Mouse (Mus musculus) kidney, postnatal 36 days (tissue): ENCODE measurements around the gene Hdac4.

Source experiments
- DNase-seq, 2 experiments: peaks; one replicate each; pipeline ENCODE4 v3.0.0; 2021 to 2022; ENCODE audit warnings: mixed read lengths in 2 of 2

Gene Hdac4

DNA sequence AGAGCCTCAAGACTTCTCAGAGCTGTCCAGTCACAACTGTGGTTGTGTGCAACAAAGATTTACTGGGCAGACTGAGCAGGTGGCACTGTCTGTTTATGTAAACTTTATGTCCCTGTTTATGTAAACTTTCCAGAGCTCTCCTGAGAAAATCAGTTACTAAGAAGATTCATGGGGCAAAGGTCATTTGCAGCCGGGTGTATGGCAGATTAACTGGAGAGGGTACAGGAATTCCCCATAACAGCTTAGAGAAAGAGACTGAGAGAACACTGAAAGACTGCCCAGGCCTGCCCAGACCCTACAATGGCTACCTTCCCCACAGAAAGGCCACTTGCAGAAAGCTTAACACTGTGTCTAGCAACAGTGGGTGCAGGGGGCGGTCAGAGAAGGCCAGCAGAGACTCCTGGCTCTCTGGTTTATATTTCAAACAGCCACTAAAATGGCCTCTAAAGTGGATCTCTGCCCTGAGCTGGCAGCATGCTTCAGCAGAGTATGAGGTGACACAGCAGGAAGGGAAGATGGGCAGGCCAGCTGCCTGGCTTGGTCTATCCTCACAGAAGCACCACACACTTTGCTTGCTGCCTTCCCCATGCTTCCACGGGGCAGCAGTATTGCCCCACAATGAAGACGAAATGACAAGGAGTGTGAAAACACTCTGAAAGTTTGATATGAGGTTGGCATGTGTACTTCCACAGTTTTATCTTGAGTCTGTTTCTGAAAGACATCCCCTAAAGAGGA lies 179.4 kb downstream of the Hdac4 start:
- DNase-seq: peak; percentile 40 to 59

DNA sequence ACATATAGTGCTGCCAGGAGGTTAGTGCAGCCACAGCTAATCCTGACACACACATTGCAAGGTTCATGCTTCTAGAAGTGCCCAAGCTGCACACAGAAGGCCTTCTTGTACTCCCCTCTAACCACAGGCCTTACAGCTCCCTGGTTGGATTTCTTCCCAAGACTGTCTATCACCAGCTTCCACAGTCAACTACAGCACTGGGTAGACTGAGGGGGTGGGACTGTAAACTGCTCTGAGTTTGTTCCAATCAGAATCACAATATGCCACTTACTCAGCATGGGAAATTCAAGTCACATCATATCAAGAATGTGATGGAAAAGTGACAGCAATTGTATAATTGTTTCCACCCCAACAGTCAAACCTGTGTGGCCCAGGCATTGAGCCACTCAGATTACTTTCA lies 180.2 kb downstream of the Hdac4 start:
- no peak for DNase-seq

DNA sequence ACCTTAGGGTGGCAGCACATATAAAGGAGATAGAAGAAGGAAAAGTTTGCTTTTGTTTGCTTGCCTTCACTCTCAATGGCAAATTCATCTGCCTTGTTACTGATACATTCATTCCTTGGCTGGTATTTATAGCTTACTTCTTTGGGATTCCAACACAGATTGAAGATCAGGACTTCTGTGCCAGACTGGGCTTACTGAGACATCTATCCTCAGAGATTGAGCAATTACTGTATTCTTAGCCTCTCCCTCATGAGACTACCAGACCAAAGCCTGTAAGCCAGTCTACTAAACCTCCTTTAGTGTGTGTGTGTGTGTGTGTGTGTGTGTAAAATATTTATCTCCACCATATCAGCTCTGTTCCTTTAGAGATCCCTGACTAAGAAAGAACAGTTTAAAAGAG lies 181.0 kb downstream of the Hdac4 start:
- no peak for DNase-seq

DNA sequence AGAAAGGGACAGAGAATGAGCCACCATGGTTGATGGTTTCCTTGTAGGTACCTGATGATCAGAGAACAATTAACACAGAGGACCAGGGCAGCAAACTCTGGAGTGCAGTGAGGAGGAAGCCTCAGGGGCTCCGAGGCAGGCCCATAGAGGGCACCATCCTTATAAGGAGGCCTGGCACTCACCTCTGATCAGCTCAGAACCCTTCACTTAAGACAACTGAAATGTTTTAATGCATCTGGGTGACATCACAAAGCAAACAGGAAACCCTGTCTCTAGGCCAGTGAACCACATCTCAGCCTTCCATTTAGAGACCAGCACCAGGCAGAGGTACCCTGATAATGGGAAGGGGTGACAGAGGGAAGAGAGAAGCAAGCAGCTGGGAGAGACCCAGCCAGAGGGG lies 188.8 kb downstream of the Hdac4 start:
- DNase-seq: no peak

DNA sequence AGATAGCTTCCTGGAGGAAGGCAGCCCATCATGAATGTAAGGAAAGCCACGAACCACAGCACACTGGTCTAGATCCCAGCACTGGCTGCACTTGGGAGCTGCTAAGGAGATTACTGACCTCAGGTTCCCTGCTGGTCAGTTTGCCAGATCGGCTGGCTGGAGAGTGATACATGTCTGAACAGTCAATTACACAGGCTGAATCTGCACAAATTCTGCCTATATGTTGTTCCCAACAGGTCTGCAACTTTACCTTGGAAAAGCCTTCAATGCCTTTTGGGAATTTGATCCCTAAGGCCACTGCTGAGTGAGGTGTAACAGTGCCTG lies 189.9 kb downstream of the Hdac4 start:
- DNase-seq: peak in 1 of 2 experiments; percentile 19

DNA sequence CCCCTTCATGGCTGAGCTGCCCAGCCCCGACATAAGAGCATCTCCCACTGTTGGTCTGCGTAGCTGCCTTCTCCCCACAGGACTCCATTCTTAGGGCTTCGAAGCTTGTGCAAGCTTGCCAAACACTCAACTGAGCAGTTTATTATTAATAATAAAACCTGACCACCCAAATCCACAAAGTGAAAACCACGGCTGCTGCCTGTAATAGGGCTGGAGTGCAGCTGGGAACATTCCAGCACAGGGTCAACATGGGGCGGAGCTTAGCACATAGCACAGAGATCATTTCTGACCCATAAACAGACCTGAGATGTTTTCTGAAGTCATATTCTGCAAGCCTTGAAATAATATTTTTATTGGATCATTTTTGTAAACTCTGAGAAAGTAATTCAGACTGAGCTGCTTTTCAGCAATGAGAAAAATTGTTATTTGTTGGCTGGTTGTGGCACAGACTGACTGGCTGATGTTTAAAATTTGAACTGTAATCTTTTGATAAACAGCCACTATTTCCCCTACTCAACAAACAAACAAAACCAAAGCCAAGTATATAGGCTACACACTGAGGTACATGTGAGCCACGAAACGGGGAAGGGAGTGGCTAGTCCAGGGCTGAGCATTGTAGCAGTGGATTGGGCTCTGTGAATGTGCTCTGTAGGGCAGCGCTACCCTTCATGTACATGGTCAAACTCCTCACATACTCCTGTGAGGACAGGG lies 190.4 kb downstream of the Hdac4 start:
- peak; percentile 71 to 79 for DNase-seq

DNA sequence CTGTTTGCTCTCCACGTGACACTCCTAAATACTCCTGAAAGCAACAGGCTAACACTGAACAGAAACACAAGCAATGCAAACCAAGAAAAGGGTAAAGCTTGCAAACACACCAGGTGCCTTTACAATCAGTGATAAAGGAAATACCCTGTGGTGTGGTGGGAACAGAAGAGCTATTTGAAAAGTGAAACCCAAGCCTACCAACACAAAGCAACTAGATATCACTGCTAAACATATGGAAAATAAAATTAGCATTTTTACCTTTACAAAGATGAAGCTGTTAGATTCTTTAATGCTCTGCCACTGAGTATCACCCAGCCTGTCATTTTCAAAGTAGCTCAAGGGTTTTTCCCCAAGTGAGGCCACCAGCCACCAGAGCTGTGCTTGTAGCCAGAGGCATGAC lies 191.4 kb downstream of the Hdac4 start:
- DNase-seq: no peak

DNA sequence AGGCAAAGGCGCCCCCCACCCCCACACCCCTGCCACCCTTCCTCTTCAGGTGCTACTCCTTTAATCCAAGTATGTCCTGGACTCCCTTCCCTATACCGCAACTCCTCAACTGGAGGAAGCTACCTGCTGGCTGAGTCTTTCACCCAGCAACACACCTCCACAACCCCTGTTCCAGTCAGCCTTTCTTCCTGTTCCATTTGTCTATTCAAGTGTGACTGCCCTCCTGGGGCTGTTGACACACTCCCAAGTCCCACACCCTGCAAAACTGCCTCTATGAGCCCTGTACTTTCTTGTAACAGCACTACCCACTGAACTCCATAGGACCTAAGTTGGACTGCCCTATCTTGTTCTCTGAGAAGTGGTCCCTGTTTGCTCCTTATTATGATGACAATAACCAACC lies 195.3 kb downstream of the Hdac4 start:
- peak; percentile 29 to 39 for DNase-seq

DNA sequence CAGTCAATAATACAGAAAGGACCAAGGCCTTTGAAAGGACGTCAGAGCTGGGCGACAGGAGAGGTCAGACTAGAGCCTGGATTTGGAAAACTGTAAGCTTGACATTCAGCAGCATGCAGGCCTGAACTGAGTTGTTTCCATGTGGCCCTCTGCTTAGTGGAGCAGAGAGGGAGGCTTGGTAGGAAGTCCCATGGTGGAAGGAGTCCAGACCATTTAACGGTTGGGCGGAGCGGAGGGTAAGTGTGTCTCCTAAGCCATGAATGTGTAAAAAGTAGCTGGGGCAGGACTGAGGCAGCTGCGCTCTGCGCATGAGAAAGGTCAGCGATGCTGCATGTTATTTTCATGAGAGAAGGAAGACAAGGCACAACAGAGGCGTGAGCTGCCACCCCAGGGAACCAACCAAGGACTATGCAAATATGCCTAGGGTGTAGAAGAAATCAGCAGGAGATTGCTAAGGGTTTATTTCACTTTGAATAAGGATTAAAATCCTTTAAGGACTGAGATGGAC lies 201.8 kb downstream of the Hdac4 start:
- DNase-seq: peak; percentile 57 to 68

DNA sequence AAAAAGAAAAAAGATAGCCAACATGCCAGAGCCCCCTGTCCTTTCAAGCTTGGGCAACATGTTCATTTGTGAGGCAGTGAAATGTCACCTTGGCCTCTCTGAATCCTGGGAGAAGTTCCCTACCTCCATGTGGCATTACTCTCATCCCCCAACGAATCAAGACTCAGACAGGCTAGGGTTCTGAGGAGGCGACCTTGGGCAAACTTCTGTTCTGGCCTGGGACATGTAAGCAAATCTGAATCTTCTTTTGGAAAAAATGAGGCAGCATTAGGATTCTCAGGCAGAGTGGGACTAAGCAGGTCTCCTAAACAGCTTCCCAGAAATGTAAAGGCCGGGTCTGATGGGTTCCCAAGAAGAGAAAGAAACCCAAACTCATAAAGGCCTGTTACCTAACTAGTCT lies 202.8 kb downstream of the Hdac4 start:
- no peak for DNase-seq

DNA sequence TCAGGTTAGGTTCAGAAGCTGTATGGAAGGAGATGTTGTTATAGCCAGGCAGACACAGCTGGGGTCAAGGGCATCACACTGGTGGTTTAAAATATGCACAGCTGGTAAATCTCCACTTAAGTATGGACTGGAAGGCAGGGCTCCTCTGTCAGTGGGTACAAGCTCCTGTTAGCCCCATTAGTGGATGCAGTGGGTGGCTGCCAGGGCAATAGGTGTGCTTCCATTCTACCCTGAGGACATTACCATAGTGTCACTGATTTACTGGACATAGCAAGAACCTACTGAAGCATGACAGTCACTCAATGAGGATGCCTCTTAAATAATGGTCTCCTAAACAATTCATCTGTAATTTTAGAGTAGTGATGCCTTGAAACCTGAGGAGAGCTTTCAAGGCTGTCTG lies 203.9 kb downstream of the Hdac4 start:
- peak; percentile 43 to 49 for DNase-seq

DNA sequence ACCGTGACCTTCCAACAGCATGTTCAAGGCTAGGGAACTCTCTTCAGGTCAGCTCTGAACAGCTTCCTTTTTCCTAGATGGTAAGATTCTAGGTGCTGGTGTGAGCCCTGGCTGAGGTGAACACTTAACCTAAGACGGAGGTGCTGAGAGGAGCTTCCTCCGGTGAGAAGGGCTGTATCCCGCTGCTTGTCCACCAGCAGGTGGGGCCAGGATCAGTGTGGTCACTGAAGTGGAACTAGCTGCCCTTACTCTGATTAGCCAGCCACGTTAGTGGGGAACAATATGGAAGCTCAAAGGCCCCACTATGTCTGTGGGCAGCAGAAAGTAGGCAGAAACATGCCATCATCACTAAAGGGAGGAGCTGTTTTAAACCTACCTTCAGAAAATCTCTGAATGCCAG lies 204.6 kb downstream of the Hdac4 start:
- DNase-seq: peak; percentile 50 to 71

DNA sequence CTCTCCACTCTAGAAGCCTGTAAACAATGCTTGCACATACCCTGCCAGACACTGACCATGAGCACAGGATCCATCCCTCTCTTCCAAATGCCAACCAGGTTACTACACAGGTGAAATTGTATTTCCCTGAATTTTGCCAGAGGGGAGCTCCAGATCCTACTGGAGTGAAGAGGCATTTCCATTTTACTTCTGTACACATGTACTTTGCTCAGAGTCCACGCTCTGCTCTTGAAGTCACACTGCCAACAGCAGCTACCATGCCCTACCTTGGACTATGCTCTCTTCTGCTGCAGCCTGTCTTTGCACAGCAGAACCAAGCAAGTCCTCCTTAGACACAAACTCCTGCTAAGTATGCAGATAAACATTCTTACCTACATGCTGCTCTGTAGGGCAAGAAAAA lies 206.6 kb downstream of the Hdac4 start:
- DNase-seq: peak; percentile 60 to 76

DNA sequence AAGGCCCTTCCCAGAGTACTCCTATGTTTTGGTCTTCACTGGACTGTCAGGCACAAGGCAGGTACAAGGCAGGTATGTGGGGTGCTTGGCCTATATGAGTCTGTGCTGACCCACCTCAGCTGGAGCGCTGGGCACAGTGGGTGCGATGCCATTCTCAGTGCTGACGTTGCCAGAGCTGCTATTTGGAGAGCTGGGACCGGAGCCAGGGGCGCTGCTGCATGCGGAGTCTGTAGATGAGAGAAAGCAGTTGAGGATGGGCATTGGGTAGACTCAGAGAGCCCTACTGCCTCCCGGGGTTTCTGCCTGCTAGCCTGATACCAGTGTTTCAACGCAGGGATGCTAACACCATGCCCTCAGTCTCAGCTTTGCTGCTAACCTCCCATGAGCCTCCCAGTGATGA lies 208.1 kb downstream of the Hdac4 start:
- DNase-seq: no peak

DNA sequence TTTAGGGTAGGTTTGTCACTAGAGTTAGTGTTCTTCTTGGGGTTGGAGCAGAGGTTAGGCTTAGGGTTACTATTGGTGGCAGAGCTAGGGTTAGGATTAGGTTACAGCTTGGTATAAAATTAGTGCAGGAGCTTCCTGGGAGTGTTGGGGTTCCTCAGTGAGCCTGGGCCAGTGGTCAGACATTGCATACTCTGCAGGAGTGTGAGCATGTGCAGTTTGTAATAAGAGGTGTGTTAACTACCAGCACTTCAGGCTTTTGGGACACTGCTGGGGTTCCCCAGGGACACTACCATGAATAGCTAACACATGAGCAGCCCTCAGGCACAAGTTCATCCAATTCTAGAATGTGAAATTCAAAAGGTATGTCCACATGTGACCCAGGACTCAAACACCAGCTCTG lies 209.7 kb downstream of the Hdac4 start:
- no peak for DNase-seq

DNA sequence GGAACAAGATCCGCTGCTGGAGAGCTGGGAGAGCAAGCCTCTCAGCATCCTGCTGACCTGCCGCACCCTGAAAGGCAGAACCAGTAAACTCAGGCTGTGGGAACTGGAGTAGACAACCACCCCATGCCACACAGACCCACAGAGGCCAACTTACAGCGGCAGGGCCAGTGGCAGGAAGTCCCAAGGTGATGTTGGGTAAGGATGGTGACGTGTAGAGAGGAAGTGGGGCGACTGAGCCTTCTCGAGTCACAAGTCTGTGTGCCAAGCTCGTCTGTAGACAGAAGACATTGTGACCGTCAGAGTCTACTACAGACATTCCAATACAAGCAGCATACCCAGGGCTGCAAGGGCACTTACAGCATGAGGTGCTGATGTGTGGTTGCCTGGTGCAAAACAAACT lies 211.0 kb downstream of the Hdac4 start:
- DNase-seq: no peak

DNA sequence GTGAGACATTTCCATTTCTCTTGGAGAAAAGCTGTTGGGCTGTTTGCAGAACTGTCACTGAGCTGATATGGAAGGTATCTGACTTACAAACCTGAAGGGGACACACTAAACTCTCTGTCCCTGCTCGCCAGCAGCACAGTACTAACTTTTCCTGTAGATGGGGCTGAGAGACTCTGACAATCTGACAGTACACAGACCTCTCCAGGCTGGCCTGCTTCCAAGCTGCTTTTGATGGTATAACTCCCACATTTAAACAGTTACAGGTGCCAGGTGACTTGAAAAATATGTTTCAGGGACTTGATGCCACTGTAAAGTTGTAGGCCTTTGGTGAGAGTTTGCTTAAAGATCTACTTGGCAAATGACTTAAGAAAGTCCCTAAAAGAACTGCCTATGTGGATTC lies 214.1 kb downstream of the Hdac4 start:
- DNase-seq: peak in 1 of 2 experiments; percentile 36

DNA sequence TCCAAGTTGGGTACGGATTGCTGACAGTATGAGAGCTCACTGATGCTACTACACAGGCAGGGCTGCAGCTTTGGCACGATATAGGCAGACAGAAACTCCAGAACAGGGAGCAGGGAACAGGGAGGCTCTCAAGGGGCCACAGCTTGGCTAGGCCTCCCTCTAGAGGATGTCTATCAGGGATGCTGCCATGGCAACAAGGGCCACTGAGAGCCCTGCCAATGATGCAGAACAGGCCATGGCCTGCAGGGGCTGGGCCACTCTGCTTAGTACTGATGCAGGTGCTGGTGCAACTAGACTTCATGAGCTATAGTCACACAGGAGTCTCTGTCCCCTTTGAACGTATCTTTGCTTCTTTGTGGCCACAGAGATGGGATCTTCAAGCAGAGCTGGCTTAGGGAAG lies 217.1 kb downstream of the Hdac4 start:
- DNase-seq: no peak

DNA sequence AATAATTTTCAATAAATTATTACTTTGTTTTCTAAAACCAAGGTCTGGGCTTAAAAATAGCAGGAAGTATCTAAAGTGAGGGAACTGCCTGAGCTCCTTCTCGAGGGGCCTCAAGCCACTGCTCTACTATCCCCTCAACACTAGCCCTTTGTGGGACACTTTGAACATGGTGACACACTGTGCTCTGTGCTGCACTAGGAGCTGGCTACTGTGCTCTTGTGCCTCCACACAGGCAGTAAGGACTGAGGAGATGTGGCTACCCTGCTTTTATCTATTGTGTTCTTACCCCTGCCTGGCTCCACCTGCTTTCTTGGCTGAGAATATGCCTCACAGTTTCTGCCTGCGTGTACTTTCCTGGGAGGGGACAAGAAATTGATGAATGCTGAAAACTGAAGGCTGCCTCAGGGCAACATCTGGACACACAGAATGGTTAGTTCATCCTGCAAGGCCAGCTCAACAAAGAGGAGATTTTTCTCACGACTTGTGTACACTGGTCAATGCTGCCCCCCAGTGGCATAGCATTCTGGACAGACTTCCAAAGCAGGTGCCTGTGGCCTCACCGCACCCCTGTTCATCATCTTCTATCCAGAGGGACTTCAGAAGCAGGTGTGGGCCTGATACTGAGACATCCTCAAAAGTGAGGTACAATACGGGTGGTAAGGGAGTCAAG lies 226.7 kb downstream of the Hdac4 start:
- DNase-seq: peak; percentile 49 to 86

DNA sequence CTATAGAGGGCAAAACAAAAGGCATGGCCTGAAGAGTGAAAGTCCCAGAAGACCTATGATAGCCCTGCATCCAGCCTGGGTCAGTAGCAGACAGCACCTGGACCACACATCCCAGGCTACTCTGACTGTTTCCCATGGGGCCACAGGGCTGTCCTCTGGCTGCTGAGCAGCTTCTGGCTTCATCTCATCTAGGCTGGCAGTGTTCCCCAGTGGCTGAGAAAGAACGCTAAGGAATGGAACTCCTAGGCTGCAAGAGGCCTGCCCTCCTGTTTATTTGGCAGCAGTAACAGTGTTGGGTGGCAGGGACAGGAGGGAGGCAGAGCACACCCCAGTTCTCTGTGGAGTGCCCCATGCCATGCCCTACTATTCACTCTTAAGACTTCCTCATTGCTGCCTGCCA lies 228.5 kb downstream of the Hdac4 start:
- DNase-seq: no peak

DNA sequence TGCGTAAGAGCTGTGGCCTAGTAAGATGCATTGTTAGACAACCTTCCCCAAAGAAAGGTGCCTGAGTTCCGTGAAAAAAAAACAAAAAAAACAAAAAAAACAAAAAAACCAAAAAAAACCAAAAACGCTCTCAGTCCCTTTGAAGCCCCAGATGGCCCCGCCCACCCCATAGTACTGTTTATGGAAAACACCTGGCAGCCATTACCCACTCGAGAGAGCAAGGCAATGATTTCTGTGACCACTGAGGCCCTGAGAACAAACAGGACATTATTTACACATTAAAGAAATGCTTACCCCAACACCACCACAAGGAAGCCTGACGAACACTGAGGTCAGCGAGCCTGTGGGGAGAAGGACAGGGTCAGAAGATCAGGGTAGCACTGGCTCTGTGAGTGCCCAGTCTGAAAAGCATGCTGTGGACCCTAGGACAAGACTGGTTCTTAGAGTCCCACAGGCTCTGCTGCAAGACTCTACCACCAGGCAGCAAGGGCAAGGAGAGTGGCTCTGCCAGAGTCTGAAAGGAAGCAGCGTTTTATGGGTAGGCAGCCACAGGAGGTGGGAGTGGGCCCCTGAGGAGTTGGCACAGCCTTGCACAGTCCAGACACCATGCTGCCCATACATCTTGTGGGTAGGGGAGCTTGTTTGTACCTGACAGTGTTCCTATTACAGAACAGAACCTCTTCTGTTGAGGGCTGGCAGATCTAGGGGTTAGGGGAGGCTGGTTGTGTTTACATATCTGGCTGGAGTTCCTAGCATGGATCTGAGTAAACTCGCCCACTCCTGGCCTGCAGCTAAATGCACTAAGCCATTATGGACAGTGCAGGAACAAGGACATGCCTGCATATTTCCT lies 230.8 kb downstream of the Hdac4 start:
- DNase-seq: no peak

DNA sequence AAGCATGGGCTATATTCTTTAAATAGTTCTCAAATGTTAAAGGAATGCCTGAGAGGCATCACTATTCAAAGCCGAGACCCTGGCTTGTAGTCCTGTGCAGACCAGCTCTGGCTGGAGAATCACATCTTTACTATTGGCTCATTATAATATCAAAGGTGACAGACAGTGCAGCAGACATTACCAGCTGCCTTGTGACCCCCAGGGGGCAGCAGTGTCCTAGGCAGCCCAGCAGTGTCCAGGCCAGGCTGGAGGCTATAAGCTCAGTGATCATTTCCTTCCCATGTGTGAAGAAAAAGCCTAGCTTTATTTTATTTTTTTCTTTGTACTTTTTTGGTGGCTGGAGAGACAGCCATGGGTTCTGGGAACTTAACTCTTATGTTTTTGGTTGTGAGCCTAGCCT lies 233.2 kb downstream of the Hdac4 start:
- peak; percentile 66 to 88 for DNase-seq

DNA sequence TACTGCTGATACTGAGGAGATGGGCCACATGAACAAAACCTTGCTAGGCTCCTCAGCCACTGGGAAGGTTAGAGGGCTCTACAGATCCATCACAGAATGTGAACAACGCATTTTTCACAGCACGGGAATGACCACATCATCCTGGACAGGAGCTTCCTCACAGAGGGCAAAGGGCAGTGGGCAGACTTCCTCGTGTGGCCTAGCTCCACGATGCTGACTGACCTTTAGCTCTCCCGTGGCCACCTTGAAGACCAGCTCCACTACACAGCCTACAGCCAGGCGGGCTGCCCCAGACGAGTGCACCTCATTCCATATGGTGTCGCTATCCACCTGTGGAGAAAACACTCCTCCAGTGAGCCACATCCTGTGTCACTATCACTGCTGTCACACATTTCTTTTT lies 234.3 kb downstream of the Hdac4 start:
- DNase-seq: peak; percentile 65 to 78
